Mouse (Mus musculus): Measurements from ENCODE around the gene Atxn7.
"Not testable (repeated sequence)": the region's sequence is repeated elsewhere in the genome, so short reads cannot be mapped to it uniquely, and the experiment has no call there.

The Atxn7 gene

DNA sequence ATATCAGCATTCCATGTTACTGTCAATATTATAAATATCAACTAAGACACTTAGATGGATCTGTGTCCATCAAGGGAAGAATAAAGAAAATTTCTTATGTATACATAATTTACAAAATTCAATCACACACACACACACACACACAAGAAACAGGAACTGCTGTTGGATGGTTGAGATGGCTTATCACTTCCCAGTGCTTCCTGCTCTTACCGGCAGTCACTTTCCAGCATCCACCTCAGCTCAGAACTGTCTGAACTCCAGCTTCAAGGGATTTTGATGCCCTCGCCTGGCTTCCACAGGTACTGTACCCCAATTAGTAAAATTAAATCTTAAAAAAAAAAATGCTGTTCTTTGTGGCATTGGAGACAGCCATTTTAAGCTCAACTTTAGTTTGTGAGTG is 27.2 kb downstream of the Atxn7 start:
- DNase-seq = no peak

DNA sequence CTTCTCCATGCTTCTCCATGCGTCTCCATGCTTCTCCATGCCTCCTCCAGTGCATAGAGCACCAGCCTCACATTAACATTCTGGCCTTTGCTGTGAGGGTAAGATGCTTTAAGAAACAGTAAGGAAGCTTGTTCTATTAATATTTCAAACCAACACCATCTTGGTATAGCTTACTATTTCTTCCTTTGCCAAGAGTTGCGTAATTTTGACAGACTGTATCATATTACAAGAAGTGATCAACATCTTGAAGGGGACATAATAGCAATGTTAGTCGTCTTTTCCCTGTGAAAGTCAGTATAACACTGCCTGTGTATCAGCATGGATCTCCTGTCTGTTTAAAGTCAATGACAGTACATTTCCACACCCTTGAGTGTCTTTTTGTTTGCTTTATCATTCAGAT is 29.5 kb downstream of the Atxn7 start:
- DNase-seq = no peak

DNA sequence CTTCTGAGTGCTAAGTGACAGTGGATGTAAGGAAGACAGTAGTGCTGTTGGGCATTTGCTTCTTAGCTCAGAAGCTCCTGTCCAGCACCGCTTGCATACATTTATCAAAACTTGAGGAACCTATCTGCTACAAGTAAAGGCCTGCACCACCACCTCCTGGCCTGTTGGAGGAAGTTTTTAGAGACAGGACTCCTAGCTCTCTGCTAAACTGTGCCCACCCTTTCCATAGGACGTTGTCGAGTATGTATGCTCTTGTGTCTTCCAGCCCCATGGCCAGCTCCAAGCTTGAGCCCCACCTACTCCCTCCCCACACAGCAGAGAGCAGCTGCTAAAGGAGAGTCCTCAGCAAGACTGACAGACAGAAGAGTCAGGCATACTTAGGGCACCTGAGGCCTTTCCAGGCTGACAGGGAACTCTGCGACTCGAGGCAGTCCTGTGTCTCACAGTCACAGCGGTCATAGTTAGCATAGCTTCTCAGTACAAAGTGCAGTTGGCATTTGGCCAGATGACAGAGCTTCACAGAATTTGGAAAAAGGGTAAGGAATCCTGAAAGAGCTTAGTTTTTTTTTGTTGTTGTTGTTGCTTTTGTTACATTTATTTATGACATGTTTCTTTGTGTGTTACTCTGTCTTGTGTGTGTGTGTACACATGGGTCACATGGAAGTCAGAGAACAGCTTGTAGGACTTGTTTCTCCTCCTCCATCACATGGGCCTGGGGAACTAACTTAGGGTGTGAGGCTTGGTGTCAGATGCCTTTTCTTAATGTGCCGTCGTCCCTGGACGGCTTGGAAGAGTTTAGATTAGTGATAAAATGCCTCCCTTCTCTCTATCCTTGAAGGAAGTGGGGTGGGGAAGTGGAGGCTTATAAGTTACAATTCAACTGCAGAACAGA is 34.2 kb downstream of the Atxn7 start:
- no peak for DNase-seq

DNA sequence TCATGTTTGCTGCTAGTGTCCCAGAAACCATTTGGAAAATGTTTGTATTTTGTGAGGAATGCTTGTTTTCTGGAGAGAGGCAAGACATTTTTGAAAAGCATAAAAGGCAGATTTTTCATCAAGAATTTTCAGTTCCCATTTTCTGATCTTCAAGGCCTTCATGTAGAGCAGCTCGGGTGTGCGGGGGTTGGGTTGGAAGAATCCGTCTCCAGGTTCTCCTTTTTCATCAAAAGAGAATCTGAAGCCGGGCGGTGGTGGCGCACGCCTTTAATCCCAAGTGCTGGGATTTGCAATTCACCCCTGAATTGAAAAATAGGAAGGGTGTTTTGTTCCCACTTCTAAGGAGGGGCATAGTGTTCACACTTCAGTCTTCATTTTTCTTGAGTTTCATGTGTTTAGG is 41.5 kb downstream of the Atxn7 start:
- DNase-seq = no peak

DNA sequence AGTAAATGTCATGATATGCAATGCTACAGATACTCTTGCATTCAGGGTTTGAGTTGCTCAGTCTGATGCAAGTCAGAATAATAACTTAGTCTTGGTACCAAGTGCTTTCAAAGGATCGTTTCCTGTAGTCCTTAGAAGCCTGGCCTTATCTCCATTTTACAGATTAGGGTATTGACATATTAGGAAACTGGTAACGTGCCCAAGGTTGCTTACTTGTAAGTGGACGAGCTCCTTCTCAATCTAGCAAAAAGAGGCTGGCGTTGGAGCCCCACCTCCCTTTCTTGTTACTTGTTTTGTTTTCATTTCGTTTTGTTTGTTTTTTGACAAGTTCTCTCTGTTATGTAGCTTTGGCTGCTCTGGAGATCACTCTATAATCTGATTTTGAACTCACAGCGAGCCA is 48.5 kb downstream of the Atxn7 start:
- DNase-seq = no peak

DNA sequence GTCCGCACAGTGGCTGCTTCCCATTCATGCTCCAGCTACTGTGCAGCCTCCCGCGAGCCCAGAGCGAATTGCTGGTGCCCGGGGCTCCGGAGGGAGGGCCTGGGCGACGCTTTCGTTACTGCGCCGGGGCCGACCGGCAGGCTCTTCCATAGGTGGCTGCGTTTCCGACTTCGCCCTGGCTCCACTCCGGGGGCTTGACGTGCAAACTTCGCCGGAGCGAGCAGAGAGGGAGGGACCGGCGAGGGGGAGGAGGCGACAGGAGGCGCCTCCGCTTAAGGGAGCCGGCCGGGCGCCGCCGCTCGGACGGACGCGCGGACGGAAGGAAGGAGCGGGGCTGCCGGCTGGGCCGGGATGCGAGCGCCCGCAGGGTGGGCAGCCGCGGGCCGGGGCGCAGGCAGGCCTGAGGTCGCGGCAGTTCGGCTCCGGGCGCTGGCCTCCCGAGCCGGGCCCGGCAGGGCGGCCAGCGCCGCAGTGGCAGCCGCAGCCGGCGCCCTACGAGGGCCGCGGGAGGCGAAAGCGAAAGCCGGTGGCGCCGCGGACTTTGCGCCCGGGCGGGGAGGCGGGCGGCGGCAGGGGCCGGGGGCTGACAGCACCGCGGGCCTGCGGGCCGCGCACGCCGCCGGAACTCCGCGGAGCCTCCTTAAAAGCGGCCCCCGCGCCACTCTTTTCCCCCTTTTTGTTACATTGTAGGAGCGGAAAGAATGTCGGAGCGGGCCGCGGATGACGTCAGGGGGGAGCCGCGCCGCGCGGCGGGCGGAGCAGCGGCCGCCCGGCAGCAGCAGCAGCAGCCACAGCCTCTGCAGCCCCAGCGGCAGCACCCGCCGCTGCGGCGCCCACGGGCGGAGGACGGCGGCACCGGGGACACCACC is 51.4 kb downstream of the Atxn7 start:
- peak; percentile 91 to 94 for DNase-seq

DNA sequence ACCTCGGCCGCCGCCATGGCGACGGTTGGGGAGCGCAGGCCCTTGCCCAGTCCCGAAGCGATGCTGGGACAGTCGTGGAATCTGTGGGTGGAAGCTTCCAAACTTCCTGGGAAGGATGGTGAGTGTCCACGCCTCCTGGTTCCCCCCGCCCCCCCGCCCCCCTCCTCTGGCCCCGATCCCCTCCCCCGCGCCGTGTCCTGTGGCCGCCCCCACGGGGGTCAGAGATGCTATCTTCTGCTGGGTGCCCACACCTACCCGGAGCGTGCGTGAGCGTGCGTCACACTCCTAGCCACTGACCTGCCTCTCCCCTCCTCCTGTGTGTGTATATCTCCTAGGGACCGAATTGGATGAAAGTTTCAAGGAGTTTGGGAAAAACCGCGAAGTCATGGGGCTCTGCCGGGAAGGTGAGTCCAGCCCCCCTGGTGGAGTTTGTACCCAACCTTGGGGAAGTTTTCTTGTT is 52.0 kb downstream of the Atxn7 start:
- DNase-seq = no peak

DNA sequence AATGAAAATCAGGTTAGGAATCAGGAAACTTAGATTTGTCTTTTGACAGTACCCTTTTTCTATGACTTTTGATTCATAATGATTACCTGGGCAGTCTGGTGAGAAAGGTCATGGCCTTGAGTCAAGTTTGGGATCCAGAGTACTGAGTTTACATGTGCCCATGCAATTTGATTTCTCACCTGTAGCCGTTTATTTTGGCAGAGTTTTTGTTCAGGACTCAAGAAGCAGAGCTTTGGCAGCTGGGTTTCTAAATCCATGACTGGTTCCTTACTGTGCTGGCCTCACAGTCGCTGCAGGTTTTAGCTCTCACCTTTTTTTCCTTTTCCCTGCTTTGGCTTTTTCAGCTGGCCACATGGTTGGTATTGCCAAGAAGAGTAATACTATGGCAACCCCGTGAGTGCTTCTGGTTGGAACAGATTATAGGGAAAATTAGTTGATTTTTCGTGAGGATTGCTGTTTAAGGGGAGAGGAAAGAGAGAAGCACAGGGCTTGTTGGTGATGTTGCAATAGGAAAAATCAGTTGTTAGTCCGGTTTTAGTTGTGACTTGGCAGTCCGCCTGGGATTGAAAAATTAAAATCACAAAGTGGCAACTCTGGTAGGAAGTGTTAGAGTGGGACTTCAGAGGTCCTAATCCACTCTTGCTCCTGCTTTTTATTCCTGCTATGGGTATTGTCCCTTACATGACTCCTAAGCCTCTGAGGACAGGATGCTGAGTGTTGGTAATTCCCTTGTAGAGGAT is 53.6 kb downstream of the Atxn7 start:
- DNase-seq = peak in 1 of 2 experiments; percentile 50

DNA sequence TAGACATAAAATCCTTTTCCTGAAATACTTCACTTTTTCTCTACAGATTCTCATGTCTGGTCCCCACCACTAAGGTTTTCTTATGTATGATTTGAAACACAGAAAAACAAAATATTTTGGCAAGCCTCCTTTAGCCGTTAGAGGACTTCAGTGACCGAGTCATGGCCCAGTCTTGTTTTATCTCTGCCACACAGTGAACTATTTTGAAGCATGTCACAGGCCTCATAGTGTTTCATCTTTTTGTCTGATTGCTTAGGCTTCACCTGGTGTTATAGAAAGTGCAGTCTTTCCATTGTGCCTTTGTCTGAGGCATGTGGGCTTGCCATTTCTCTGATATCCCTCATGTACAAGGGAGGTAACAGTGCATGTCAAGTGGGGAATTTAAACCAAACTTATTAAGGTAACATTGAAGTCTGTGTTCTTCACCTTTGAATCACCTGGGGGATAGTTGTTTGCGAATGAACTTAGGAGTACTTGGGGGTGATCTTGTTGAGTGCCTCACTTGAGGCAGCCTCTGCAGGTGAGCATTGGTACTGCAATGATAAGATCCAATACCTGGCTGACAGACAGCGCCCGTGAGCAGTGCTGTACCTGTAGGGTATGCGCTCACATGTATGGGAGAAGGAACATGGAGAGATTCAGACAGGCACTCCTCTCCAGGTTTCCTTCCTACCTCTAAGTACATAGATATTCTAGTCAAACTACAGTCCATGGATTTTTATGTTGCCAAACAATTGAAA is 58.1 kb downstream of the Atxn7 start:
- peak in 1 of 2 experiments; percentile 33 for DNase-seq

DNA sequence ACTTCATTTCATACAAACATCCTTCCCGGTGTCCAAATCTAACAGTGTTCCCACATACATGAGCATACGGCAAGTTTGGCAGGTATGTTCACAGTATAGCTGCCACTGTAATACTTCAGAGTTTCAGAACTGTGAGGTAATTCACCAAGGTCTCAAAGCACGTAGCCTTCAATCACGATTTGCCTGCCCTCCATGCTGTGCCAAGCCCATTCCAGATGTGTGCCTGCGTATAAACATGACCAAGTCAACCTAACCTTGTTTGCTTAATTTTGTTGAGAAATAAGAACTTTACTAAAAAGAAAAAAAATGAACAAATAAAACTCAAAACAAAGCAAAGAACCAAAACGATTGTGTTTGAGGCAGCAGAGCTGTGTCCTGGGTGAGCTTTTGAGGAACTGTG is 60.0 kb downstream of the Atxn7 start:
- DNase-seq = no peak

DNA sequence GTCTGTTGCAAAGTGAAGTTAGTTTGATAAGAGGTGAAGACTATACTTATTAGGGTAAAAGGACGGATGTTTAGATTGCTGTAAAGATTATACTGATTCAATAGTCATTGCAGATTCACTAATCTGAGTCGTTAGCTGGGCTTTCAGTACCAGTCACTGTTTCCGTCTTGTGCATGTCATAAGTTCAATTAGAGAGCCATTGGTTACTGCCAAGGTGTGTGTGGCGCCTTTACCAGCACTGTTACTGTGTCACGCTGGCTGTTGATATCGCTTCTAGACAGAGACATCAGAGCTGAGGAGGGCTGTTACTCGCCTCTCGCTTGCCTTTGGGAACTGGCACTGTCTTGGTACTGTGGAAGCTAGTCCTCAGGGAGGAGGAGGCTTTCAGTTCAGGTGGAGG is 64.6 kb downstream of the Atxn7 start:
- no peak for DNase-seq

DNA sequence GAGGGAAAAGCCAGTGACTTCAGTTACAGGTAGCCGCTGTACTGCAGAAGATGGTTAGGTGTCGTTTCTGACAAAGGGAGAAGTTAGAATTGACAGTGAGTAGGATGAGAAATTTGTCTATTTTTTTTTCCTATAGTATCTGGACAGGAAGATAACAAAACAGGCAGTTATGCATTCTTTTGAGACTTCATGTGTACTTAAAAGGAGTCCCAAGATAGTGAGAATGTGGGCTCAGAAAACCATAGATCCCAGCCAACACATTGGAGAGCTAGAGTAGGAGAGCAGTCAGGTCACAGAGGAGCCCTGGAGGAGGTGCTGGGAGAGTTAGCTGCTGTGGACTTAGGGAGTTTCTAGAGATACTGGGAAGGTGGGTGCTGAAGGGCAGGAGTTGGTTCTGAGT is 69.4 kb downstream of the Atxn7 start:
- DNase-seq = no peak

DNA sequence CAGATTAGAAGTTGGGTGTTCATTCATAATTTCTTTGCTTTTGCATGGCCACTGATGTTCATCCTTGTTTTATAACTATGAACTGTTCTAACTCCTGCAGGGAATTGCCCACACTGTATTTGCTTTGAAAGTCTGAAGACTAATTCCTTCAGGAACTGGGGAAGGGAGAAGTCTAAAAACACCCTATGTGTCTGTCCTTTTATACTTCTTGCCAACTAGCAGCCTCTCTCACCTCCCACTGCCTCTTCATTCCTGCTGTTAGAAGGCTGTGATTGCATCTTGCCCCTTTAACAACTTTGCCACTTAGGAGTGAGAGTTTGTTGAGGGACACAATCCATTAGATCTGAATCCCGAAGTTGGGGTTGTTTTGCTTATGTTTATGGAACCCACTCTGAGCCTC is 71.6 kb downstream of the Atxn7 start:
- no peak for DNase-seq

DNA sequence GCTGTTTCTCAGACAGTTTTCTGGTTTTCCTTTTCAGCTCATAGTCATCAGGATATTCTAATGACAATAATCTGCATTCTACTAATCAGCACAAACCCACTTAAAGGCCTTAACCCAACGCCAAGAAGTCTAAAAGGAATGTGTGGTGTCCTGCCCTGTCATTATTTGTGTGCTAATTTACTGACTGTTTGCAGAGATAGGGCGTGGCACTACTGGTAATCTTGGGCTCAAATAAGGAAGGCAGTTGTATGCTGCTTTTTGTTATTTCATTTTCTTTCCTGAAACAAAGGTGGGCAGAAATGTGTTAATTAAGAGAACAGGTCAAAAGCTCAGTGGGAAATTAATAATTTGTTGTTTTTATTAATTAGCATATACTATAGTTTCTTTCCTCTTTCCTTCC is 75.1 kb downstream of the Atxn7 start:
- DNase-seq = no peak

DNA sequence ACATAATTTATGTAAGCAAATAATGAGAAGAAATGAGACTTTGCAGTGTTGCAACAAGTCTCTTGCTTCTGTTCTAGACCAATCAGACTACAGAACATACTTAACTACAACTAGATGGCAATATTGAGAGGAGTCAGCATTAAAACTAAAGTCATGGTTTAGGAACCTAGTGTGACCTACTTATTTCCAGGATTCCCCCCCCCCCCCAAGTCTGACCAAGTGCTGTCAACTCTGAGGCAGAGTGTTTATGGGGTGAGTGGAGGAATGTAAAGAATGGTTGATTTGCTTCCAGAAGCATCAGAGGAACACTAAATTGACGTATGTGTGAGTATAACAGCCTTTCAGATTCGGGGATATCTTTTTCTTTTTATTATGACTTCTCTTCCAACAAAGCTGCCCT is 77.0 kb downstream of the Atxn7 start:
- DNase-seq = no peak

DNA sequence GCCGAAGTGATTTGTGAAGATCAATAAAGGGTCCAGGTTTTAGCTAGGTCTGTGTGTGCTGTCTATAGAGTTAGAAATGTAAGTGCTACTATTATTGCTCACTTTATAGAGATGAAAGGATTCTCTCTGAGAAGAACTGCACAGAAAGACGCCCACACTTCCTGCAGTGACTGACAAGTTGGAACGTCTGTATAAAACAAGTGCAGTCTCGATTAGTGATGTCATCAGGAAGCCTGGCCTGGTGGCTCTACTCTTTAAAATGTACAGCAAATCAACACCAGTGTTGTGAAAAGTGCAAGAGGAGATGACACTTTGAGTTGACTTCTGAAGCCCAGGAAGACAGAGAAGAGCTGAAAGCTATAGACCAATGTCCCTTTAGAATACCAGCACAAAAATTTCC is 81.1 kb downstream of the Atxn7 start:
- no peak for DNase-seq

DNA sequence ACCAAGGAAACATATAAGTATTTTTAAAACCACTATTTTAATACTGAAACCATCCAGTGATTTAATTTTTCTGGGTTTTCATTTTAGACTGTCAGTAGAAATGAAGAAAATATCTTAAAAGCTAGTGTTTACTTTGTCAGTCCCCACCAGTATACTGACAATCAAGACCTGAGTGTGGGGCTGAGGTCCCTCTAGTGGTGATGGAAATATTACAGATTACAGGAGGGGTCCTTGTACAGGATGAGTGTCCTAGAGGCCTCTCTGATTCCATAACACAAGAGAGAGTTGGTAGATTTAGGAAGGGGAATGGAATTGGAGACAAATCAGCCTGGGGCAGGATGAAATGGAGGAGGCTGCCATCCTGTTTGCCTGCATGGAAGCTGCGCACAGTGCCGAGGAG is 93.1 kb downstream of the Atxn7 start:
- peak in 1 of 2 experiments; percentile 21 for DNase-seq

DNA sequence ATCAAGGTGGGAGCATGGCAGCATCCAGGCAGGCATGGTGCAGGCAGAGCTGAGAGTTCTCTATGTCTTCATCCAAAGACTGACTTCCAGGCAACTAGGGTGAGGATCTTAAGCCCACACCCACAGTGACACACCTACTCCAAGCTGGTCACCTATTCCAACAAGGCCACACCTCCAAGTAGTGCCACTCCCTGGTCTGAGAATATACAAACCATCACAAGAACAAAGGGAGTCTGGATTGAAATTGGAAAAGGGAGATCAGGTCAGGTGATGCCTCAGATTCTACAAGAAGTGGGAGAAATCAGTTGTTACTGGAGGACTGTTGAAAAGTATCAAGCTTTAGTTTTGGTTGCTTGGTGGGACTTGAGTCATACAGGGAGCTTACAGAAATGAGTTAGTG is 98.4 kb downstream of the Atxn7 start:
- DNase-seq = not testable (repeated sequence)

DNA sequence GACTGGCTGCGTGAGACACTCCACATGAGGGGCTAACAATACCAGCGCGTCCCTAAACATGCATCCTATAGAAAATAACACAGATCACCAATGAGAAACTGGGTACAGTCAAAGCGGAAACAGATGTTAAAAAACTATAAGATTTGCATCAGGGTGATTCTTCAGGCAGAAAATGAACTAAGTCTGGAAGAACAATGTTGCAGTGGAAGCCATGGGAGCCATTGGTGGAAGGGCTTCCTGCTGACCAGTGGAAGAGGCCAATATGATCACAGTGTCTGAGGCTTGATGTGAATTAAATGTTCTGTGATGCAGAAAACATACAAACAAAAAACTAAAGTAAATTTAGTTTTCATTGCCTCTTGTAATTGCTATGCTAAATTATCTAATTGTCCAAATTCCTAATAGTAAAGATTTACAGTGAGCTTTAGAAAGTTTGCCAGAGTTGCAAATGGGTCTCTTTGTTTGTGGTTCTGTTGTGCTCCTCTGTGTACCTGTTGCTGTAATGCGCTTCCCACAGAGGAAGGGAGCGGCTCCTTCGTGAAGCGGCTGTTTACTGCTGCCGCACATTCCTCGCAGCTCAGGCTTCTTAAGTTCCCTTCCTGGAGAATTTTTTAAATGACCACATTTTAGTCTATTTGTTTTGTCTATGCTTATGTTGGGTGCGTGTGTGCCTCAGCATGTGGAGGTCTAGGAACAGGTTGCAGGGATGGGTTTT is 101.4 kb downstream of the Atxn7 start:
- DNase-seq = no peak

DNA sequence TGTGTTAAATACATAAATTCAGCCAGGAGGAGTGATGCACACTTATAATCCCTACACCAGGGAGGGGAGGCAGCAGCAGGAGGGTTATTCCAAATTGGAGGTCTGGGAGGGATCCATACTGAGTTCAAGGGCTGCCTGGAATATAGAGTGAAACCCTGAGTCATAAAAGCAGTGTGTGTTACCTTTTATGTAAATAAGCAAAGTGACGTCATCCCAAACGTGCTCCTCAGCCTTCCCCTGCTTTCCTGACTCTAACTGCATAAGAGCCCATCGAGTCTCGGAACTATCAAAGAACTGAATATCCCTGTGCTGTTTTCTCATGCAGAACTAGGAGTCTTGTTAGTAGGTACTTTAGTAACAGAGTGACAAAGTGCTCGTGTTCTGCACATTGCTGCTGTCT is 102.1 kb downstream of the Atxn7 start:
- DNase-seq = no peak

DNA sequence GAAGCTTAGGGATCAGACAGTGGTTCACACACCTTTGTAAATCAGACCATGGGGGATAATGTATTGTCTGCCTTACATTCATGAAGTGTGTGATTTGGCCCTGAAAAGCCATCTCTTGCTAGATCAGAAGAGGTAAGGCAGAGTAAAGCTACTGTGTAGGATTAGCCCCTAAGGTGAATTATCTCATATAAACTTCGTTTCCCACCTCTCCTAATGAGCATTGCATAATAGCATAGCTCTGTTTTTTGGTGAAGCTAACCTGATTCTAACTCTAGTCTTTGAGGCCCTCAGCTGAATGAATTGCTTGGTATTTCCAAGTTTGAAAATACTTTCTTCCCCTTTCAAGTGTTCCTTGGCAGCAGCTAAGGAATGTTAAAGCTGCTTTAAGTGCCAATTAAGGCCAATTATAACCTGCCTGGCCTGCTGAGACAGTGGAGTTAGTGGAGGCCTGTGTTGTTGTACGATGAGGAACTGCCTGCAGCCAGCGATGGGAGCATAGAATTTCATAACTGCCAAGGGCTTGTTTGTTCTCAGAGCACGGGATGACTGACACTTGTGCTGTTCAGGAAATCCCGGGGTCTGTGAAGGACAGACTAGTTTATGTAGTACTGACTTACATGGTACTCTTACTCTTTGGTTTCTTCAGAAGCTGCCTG is 103.4 kb downstream of the Atxn7 start:
- peak; percentile 43 to 76 for DNase-seq

All from lung, postnatal 4 days (tissue).